Mouse (Mus musculus) layer of hippocampus, postnatal 14 days (tissue): ENCODE results near the gene Tec. TPM values are rescaled to one million over a fixed set of nuclear protein-coding genes. Genes with fewer than 3 reads are reported as not detected.
A peak's percentile ranks its signal among the peaks of the same experiment; 100 is the strongest.

ENCODE experiments used
- DNase-seq, 2 experiments: peaks; one replicate each; pipeline ENCODE4 v3.0.0; 2021 to 2022; ENCODE audit warnings: low spot score in 2 of 2, mixed read lengths in 1 of 2
- total RNA-seq, 2 experiments: library from RNA; stranded (reverse); gene quantifications; 2 replicates each; pipeline ENCODE4 v1.2.3; 2021

Tec gene
- total RNA-seq, 2 experiments from 2014 or later = 1.8 to 1.9 TPM

DNA sequence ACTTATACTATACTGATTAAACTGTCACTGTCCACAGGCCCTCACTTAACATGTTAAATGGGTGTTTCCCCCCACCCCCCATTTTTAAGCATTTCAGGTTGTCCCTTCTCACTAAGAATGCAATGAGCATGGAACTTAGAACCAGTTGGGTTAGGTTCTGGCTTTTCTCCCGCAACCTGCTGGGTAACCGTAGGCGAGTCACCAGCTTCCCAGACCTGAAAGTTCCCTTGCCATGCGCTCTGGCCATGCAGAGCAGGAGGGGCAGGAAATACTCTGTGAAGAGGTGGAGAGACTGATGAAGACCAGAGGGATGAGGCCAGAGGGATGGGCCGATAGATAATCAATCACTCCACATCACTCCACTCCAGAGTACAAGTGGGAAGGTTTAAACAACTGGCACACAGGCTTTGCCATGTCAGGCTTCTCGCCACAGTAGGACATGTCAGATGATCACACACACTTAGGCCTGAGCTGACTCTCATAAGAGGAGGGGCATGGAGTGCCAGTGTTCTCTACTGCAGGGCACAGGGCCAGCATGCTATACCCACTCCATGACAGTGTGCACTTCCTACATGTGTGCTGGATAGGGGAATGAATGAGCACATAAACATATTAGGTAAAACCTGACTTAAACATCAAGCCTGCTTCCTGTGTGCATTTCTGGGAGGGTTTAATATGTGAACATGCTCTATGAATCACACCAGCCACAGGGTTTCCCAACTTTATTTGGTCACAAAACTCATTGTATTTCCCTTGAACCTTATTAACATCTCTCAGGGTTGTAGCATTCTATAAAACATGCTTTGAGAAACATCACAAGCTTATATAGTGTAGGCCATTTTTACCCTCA, 13.9 kb downstream of the Tec start:
- DNase-seq = no peak

- no peak for DNase-seq
Observed at GRCm38 (mm10) chr5:72853365-72853764, 14.9 kb downstream of the Tec start.

DNA sequence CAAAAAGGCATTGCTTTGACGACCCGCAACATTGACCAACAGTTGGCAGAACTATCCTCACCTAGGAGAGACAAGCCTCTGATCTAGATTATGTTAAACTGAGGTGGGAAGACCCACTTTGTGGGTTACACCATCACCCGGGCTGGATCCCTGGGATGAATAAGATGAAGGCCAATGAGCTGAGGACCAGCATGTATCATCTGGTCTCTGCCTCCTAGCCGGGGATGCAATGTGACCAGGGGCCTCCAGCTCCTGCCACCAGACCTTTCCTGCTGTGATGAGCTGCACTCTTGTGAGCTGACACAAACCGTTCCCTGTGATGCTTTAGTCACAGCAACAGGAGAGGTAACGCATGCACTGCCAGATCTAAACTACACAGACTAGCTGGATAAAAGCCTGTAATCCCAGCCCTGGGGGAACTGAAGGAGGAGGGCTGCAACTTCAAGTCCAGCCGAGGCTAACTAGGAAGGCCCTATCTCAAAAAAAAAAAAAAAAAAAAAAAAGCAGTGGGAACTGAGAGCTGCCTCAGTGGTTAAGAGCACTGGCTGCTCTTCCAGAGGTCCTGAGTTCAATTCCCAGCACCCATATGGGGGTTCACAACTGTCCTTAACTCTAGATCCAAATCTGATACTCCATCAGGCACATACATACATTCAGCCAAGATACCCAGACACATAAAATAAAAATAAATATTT, 15.8 kb downstream of the Tec start:
- no peak for DNase-seq

- no peak for DNase-seq
Observed at GRCm38 (mm10) chr5:72851674-72852098, 16.6 kb downstream of the Tec start.

- DNase-seq = no peak
Observed at GRCm38 (mm10) chr5:72850926-72851673, 17.2 kb downstream of the Tec start.

DNA sequence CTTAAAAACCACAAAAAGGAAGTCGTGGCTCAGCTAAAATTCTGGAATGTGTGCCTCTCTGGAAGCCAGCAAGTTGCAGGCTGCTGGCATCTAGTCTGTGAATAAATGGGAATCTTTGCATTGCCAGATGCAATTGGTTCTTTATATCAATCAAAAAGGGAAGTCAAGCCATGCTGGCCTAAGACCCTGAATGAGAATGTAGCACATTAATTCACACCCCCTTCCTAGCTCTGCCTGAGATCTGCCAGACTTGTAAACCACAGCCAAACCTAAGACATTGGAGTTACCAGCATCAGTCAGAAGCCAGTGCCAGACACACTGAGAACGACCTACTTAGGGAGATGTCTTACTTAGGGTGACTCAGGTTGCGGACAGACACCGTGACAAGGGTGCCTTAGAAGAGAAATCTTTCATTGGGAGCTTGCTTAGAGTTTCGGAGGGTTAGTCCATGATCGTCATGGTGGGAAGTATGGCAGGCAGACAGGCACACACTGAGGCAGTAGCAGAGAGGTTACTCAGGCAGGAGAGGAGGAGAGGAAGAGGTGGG, 19.3 kb downstream of the Tec start:
- DNase-seq = no peak

- no peak for DNase-seq
Observed at GRCm38 (mm10) chr5:72846712-72847111, 21.6 kb downstream of the Tec start.

DNA sequence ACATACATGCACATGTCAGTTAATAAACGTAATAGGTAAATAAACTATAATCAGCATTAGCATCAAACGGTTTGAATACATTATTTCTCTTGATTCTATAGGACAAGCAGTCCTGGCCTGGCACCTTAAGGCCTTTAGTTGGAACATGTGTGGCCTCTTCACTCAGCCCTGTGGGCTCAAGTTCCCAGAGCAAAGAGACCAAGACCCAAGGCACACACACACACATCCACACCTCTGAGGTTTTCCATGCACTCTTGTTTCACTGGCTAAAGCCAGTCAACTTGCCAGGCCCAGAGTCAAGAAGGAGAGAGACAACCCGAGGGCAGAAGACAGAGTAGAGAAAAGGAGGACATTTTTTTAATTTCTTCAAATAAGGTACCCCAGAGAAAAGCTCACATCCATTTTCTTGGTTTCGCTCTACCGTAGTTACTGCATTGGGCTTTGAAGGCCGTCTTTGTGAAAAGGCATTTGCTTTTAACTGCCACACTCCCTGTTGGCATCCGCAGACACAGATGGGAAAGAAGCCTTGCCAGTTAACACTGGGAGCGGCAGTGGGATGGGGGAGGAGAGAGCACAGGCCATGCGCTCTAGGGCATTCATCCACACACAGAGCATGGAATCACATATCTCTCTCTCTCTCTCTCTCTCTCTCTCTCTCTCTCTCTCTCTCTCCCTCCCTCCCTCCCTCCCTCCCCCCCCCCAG, 22.2 kb downstream of the Tec start:
- DNase-seq = peak; percentile 30 to 76

DNA sequence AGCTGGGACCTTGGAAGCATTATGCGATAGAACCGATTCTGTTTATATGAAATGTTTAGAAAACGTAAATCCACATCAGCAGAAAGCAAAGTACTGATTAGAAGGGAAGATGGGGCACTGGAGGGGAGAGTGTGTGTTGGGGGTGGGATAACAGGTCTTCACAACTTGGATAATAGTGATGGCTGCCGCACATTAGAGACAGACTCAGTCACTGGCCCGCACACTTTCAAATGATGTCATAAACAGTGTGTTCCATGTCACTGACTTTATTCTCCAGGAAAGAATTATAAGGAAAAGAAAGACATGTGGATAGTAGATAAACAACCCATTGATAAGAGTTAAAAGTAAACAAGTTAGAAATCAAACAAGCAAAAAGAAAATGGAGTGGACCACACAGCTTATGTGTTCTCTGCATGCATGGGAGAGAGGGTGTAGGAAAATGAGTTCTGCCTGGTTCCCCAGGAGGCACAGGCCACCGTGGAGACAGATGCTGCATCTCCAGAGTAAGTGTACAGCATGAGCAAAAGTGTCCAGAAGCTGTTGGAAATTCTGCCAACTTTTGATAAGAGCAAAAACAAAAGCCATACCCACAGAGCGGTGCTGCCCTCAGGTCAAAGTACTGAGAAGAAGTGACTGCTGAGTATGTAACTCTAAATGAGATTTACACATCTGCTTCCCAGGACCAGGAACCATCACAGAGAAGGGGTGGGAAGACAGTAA, 23.3 kb downstream of the Tec start:
- DNase-seq = no peak

DNA sequence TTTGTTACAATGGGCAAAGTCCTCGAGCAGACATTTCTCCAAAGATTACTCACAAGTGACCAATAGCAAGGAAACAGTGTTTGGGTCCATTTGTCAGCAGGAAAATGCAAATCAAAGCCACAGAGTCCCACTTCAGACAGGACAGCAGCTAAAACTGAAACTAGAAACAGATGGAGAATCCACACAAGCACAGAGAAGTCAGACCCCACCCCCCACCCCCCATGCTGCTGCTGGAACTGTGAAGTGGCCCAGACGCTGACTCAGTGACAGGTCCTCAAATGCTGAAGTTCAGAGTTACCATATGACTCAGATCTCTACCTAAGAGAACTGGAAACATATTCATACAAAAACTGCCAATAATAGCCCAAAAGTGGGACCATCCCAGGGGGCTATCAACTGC, 24.0 kb downstream of the Tec start:
- DNase-seq = no peak

DNA sequence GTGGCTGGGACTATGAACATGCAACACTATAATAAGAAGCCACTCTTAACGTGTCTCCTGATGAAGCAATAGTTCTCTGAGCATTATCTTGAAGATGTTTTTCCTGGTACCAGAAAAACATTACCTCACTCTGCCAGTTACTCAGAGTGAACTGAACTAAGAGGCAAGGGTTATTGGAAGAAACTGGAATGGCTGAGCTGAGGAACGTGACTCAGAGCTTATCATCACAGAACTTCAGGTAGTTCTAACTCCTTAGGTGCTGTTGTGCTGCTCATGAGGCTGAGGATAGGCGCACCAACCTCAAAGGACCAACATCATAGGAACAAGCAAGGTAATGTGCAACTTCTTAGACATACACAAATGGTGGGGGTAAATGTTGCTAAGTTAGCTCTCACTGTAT, 28.6 kb downstream of the Tec start:
- DNase-seq = no peak

DNA sequence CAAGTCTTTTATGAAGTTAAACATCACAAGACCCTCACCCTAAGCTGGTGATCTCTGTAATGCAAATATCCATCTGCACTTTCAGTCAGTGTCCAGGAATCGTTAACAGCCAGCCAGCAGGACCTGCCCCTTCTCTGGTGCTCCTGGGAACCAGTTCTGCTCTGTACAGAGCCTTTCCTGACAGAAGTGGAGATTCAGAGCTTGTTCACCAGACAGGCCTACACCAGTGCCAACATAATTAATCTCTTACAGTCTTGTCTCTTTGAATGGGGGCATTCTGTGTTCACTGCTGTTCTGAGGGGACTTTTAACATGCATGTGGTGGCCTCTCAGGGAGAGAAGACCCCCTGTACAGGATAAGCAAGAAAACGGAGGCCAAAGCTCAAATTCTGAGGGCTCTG, 29.3 kb downstream of the Tec start:
- no peak for DNase-seq

- DNase-seq = no peak
Observed at GRCm38 (mm10) chr5:72835656-72836055, 32.6 kb downstream of the Tec start.

GRCm38 (mm10) chr5:72832904-72833765, 35.1 kb downstream of the Tec start:
- no peak for DNase-seq

GRCm38 (mm10) chr5:72832191-72832590, 36.1 kb downstream of the Tec start:
- no peak for DNase-seq

DNA sequence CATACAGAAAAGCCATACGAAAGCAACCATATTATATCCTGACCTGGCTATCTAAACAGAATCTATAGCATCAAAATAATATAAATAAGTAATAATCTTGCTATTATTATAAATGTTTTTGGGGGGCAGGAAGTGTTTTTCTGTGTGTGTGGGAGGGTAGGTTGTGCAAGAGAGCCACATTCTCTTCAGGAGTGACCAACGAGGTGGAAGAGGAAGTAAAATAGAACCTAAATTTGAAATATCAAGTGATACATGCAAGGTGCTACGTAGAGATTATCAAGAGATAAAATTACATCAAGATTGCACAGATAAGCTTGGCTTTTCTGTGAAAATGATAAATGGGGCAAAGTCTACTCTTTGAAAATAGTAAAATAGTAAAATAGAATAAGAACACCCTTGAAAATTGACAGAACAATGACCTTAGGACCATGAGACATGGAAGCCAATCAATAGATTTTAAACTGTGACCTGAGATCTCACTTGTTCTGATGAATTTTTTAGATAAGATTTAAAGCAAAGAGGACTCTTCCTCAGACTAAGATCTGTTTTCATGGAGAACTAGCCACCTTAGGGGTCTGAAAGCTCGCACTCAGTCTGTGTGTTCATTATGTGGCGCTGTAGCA, 37.2 kb downstream of the Tec start:
- DNase-seq = no peak

GRCm38 (mm10) chr5:72829506-72830067, 38.7 kb downstream of the Tec start:
- DNase-seq = no peak

DNA sequence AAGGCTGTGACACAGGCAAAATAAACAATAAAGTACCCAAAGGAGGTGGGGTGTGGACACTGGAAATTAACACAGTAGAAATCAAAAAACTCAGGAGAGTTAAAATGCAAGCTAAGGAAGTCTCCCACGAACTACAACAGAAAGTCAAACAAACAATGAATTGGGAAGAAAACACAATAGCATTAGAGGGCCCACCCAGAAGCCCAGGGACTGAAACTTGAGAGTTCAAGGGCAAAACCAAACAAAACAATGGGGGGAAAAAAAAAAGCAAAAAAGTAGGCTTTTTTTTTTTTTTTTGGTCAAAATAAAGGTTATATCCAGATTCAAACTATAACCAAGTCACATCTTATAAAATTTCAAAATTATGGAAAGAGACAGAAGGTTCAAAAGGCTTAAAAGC, 39.9 kb downstream of the Tec start:
- no peak for DNase-seq

DNA sequence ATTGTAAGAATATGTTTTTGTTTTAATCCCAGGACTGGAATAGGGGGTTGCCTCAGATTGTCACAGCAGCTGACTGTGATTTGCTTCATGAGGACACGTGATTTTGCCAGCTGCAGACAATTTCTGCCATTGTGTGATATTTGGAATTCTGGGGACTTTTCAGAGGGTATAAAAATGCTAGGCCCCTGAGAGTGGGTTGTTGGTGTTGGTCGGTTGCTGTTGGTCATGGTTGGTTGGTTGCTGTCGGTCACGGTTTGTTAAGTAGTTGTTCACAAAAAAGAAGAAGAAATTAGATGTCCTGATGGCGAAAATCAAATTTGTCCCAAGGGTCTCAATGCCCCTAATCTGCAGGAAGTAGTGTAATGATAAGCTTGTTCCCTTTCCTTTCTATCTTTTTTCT, 40.8 kb downstream of the Tec start:
- DNase-seq = no peak
